Mouse (Mus musculus) embryonic facial prominence, embryonic 12.5 days (tissue): ENCODE data around the gene Hjurp. TPM values are rescaled to one million over a fixed set of nuclear protein-coding genes. Genes with fewer than 3 reads are reported as not detected.
"Not testable (repeated sequence)": the region's sequence is repeated elsewhere in the genome, so short reads cannot be mapped to it uniquely, and the experiment has no call there.

Experiments
- ATAC-seq: fragments of 200-750 bp; cut with Nextera tagmentation; 2 replicates; pipeline ENCODE4 v1.8.0; 2017; ENCODE audit not compliant: insufficient number of reproducible peaks, insufficient read depth, low FRiP score, low TSS enrichment
- H3K27ac ChIP-seq: fragments of 300-500 bp; sonication (generic); 2 replicates; pipeline ENCODE4 v1.5.1; 2016; ENCODE audit warnings: mild to moderate bottlenecking
- H3K27me3 ChIP-seq: fragments of 300-500 bp; sonication (generic); 2 replicates; pipeline ENCODE4 v1.6.1; 2016; ENCODE audit warnings: mild to moderate bottlenecking, moderate library complexity
- H3K36me3 ChIP-seq: fragments of 300-500 bp; sonication (generic); 2 replicates; pipeline ENCODE4 v1.6.1; 2016; ENCODE audit warnings: mild to moderate bottlenecking
- H3K4me1 ChIP-seq: fragments of 300-500 bp; sonication (generic); 2 replicates; pipeline ENCODE4 v1.6.1; 2016
- H3K4me2 ChIP-seq: fragments of 300-500 bp; sonication (generic); replicated peaks from 2 replicates; pipeline ENCODE4 v1.6.1; 2016; ENCODE audit warnings: mild to moderate bottlenecking, moderate library complexity
- H3K4me3 ChIP-seq: fragments of 300-500 bp; sonication (generic); 2 replicates; pipeline ENCODE4 v1.5.1; 2016; ENCODE audit warnings: mild to moderate bottlenecking
- H3K9ac ChIP-seq: fragments of 300-500 bp; sonication (generic); 2 replicates; pipeline ENCODE4 v1.6.1; 2016; ENCODE audit warnings: mild to moderate bottlenecking, moderate library complexity
- H3K9me3 ChIP-seq: fragments of 300-500 bp; sonication (generic); 2 replicates; pipeline ENCODE4 v1.6.1; 2016; ENCODE audit warnings: mild to moderate bottlenecking, moderate library complexity
- WGBS: fragments of 180-500 bp; shearing (Covaris S2); methylation state at CpG from one replicate; pipeline ENCODE4 v1.1.7; 2016; 5-methylcytosine and 5-hydroxymethylcytosine counted together
- polyA plus RNA-seq: library from polyadenylated mRNA; unstranded; fragments of >200 nt; fragmentation: Nextera tagmentation; extraction: Ambion mirVana; gene quantifications from 2 replicates; pipeline ENCODE4 v1.2.1, GENCODE M21; 2016

The Hjurp gene
- polyA plus RNA-seq, 1 experiment from 2014 or later, result 234 TPM

GRCm38 (mm10) chr1:88232664-88233380, 44.6 kb downstream of the Hjurp start:
- Histone ChIP-seq H3K9me3 (peaks cover 97% of the 10 kb centered on the region), H3K27ac (no peak overlapping the region), H3K9ac (no peak overlapping the region), H3K4me1 (no peaks in the 10 kb centered on the region), H3K4me3 (no peak overlapping the region), H3K36me3 (no peaks in the 10 kb centered on the region), H3K27me3 (no peaks in the 10 kb centered on the region), H3K4me2 (no peak overlapping the region)
- WGBS, result 55% methylated on average over 3 of the region's 3 CpGs
- ATAC-seq, result no peak

GRCm38 (mm10) chr1:88231803-88232499, 45.5 kb downstream of the Hjurp start:
- Histone ChIP-seq H3K4me3 (no peak overlapping the region), H3K9me3 (peaks cover 96% of the 10 kb centered on the region), H3K9ac (no peak overlapping the region), H3K4me1 (no peaks in the 10 kb centered on the region), H3K27me3 (no peaks in the 10 kb centered on the region), H3K4me2 (no peak overlapping the region), H3K36me3 (no peaks in the 10 kb centered on the region), H3K27ac (no peak overlapping the region)
- 65% methylated on average over 7 of the region's 7 CpGs for WGBS
- ATAC-seq, result no peak

- no peak overlapping the region for H3K4me2 ChIP-seq
- no peaks in the 10 kb centered on the region for H3K4me1 ChIP-seq
- no peak overlapping the region for H3K4me3 ChIP-seq
- no peak overlapping the region for H3K9ac ChIP-seq
- peaks cover 98% of the 10 kb centered on the region for H3K9me3 ChIP-seq
- no peak for ATAC-seq
- H3K36me3 ChIP-seq, result no peaks in the 10 kb centered on the region
- H3K27me3 ChIP-seq, result no peaks in the 10 kb centered on the region
- 74% methylated on average over 6 of the region's 6 CpGs for WGBS
- no peak overlapping the region for H3K27ac ChIP-seq
Measured at GRCm38 (mm10) chr1:88230981-88231802, 46.2 kb downstream of the Hjurp start.

- Histone ChIP-seq H3K27ac (no peak overlapping the region), H3K27me3 (no peaks in the 10 kb centered on the region), H3K4me1 (no peaks in the 10 kb centered on the region), H3K4me3 (no peak overlapping the region), H3K9me3 (peaks cover 98% of the 10 kb centered on the region), H3K9ac (no peak overlapping the region), H3K36me3 (no peaks in the 10 kb centered on the region), H3K4me2 (no peak overlapping the region)
- ATAC-seq, result no peak
- WGBS, result 70% methylated on average over 7 of the region's 7 CpGs
Measured at GRCm38 (mm10) chr1:88230421-88230820, 47.0 kb downstream of the Hjurp start.

- Histone ChIP-seq H3K4me1 (no peaks in the 10 kb centered on the region), H3K9ac (no peak overlapping the region), H3K36me3 (no peaks in the 10 kb centered on the region), H3K4me2 (no peak overlapping the region), H3K4me3 (no peak overlapping the region), H3K9me3 (peaks cover 96% of the 10 kb centered on the region), H3K27me3 (no peaks in the 10 kb centered on the region), H3K27ac (no peak overlapping the region)
- ATAC-seq, result no peak
- WGBS, result 86% methylated on average over 5 of the region's 5 CpGs
Measured at GRCm38 (mm10) chr1:88229986-88230385, 47.4 kb downstream of the Hjurp start.

- Histone ChIP-seq H3K4me1 (no peaks in the 10 kb centered on the region), H3K9ac (no peak overlapping the region), H3K27me3 (no peaks in the 10 kb centered on the region), H3K36me3 (no peaks in the 10 kb centered on the region), H3K4me3 (no peak overlapping the region), H3K4me2 (no peak overlapping the region), H3K9me3 (peaks cover 92% of the 10 kb centered on the region), H3K27ac (no peak overlapping the region)
- no peak for ATAC-seq
- WGBS, result 77% methylated on average over 3 of the region's 3 CpGs
Measured at GRCm38 (mm10) chr1:88229566-88229965, 47.9 kb downstream of the Hjurp start.

GRCm38 (mm10) chr1:88228121-88228520, 49.3 kb downstream of the Hjurp start:
- ATAC-seq, result no peak
- Histone ChIP-seq H3K4me3 (no peak overlapping the region), H3K27me3 (no peaks in the 10 kb centered on the region), H3K4me2 (no peak overlapping the region), H3K36me3 (no peaks in the 10 kb centered on the region), H3K27ac (no peak overlapping the region), H3K9ac (no peak overlapping the region), H3K4me1 (no peaks in the 10 kb centered on the region), H3K9me3 (peaks cover 77% of the 10 kb centered on the region)
- 68% methylated on average over 7 of the region's 7 CpGs for WGBS

GRCm38 (mm10) chr1:88227482-88227881, 50.0 kb downstream of the Hjurp start:
- H3K4me3 ChIP-seq, result no peak overlapping the region
- ATAC-seq, result no peak
- no peaks in the 10 kb centered on the region for H3K4me1 ChIP-seq
- WGBS, result 57% methylated on average over 2 of the region's 2 CpGs
- no peak overlapping the region for H3K4me2 ChIP-seq
- no peak overlapping the region for H3K27ac ChIP-seq
- H3K9me3 ChIP-seq, result peaks cover 71% of the 10 kb centered on the region
- H3K9ac ChIP-seq, result no peak overlapping the region
- H3K36me3 ChIP-seq, result no peaks in the 10 kb centered on the region
- H3K27me3 ChIP-seq, result no peaks in the 10 kb centered on the region

GRCm38 (mm10) chr1:88226670-88227379, 50.6 kb downstream of the Hjurp start, which contains the start of gene Mroh2a:
Mroh2a (plus strand) TSS chr1:88226986.
- ATAC-seq, result no peak
- H3K9me3 ChIP-seq, result peaks cover 64% of the 10 kb centered on the region
- no peaks in the 10 kb centered on the region for H3K4me1 ChIP-seq
- no peak within 1 kb of the TSS for H3K9ac ChIP-seq
- WGBS, result 54% methylated on average over 5 of the region's 5 CpGs
- no peak within 1 kb of the TSS for H3K4me2 ChIP-seq
- H3K36me3 ChIP-seq, result no peaks in the 10 kb centered on the region
- H3K4me3 ChIP-seq, result no peak within 1 kb of the TSS
- no peak within 1 kb of the TSS for H3K27ac ChIP-seq
- no peaks in the 10 kb centered on the region for H3K27me3 ChIP-seq

- ATAC-seq, result no peak
- no peaks in the 10 kb centered on the region for H3K4me1 ChIP-seq
- no peak overlapping the region for H3K4me2 ChIP-seq
- H3K27ac ChIP-seq, result no peak overlapping the region
- no peak overlapping the region for H3K9ac ChIP-seq
- no peak overlapping the region for H3K4me3 ChIP-seq
- no peaks in the 10 kb centered on the region for H3K27me3 ChIP-seq
- H3K36me3 ChIP-seq, result no peaks in the 10 kb centered on the region
- H3K9me3 ChIP-seq, result peaks cover 53% of the 10 kb centered on the region
Measured at GRCm38 (mm10) chr1:88225741-88226140, 51.7 kb downstream of the Hjurp start.

GRCm38 (mm10) chr1:88225301-88225700, 52.1 kb downstream of the Hjurp start:
- not testable (repeated sequence) for H3K4me3 ChIP-seq, H3K27me3 ChIP-seq, H3K9ac ChIP-seq, H3K4me1 ChIP-seq, ATAC-seq, H3K27ac ChIP-seq, H3K4me2 ChIP-seq, H3K36me3 ChIP-seq
- peaks cover 49% of the 10 kb centered on the region for H3K9me3 ChIP-seq
- WGBS, result 36% methylated on average over 2 of the region's 2 CpGs
